Mouse (Mus musculus) G1E (cell line): Measurements from ENCODE around the gene Dpyd. TPM values are rescaled to one million over a fixed set of nuclear protein-coding genes. Genes with fewer than 3 reads are reported as not detected.

ENCODE experiments used
- ATAC-seq: 2 replicates; pipeline ENCODE4 v1.8.0; 2016; ENCODE audit warnings: mild to moderate bottlenecking; ENCODE audit not compliant: insufficient number of reproducible peaks, poor library complexity, low FRiP score, severe bottlenecking; ENCODE audit errors: extremely low read depth
- DNase-seq: peaks from one replicate; pipeline ENCODE4 v3.0.0; 2012; ENCODE audit warnings: low spot score
- H3K27me3 ChIP-seq: 2 replicates; pipeline ENCODE4 v1.6.1; 2012; ENCODE audit warnings: mild to moderate bottlenecking, low read length, inconsistent platforms; ENCODE audit not compliant: insufficient read depth
- H3K36me3 ChIP-seq: replicated peaks from 2 replicates; pipeline ENCODE3; 2012; ENCODE audit warnings: mild to moderate bottlenecking, inconsistent platforms
- H3K4me1 ChIP-seq: 2 replicates; pipeline ENCODE4 v1.6.1; 2012; ENCODE audit warnings: low read depth, low read length, inconsistent platforms, mixed read lengths; ENCODE audit not compliant: insufficient read depth
- H3K4me3 ChIP-seq: 2 replicates; pipeline ENCODE4 v1.5.1; 2012; ENCODE audit warnings: low read depth, mild to moderate bottlenecking, inconsistent platforms, low read length, moderate library complexity, mixed read lengths
- H3K9me3 ChIP-seq: replicated peaks from 2 replicates; pipeline ENCODE4 v1.6.1; 2012; ENCODE audit warnings: inconsistent platforms
- CTCF ChIP-seq: IDR thresholded peaks from 2 replicates; pipeline ENCODE4 v1.5.1; 2012; ENCODE audit warnings: low read depth, low read length, inconsistent platforms, mixed read lengths
- GATA1 ChIP-seq: IDR thresholded peaks from 2 replicates; pipeline ENCODE4 v1.6.1; 2012; ENCODE audit warnings: borderline replicate concordance, low read length, inconsistent platforms, mixed read lengths
- GATA2 ChIP-seq: IDR thresholded peaks from 2 replicates; pipeline ENCODE4 v1.6.1; 2012; ENCODE audit warnings: low read depth, low read length, inconsistent platforms, borderline replicate concordance
- POLR2AphosphoS5 ChIP-seq: IDR thresholded peaks from 2 replicates; pipeline ENCODE4 v1.6.1; 2012; ENCODE audit warnings: low read depth, low read length, inconsistent platforms; ENCODE audit not compliant: insufficient replicate concordance
- TAL1 ChIP-seq: conservative IDR thresholded peaks from 2 replicates; pipeline ENCODE4 v1.6.1; 2012; ENCODE audit warnings: low read depth, low read length, inconsistent platforms, mixed read lengths
- polyA plus RNA-seq: library from polyadenylated mRNA; stranded (reverse); fragments of >175 nt; gene quantifications from 2 replicates; pipeline ENCODE4 v1.2.3, GENCODE M21; 2012
- total RNA-seq, 2 experiments: library from RNA; stranded (forward) in 1 of 2; stranded (reverse) in 1 of 2; fragments of 200-1000 nt in 1 of 2; fragments of >200 nt in 1 of 2; fragmentation: Nextera tagmentation in 1 of 2; gene quantifications; 2 replicates each; pipeline ENCODE4 v1.2.3; 2014 to 2017

The Dpyd gene
- total and polyA plus RNA-seq, 3 experiments: 0.16 TPM; not detected in 2

GRCm38 (mm10) chr3:119063214-119063613, 501.3 kb downstream of the Dpyd start:
- Histone ChIP-seq H3K27me3 (no peaks in the 10 kb centered on the region), H3K4me1 (no peaks in the 10 kb centered on the region), H3K9me3 (0 out of 2 replicates have a peak, but pooled peaks cover 2% of the 10 kb centered on the region), H3K36me3 (no peaks in the 10 kb centered on the region), H3K4me3 (no peak overlapping the region)
- no peak for ATAC-seq
- no peak for DNase-seq
- TF ChIP-seq GATA1: no peak
- no peak for TF ChIP-seq TAL1
- TF ChIP-seq POLR2AphosphoS5: no peak
- TF ChIP-seq CTCF: no peak
- no peak for TF ChIP-seq GATA2

GRCm38 (mm10) chr3:119063642-119064041, 501.7 kb downstream of the Dpyd start:
- Histone ChIP-seq H3K9me3 (0 out of 2 replicates have a peak, but pooled peaks cover 2% of the 10 kb centered on the region), H3K36me3 (no peaks in the 10 kb centered on the region), H3K4me1 (no peaks in the 10 kb centered on the region), H3K27me3 (no peaks in the 10 kb centered on the region), H3K4me3 (no peak overlapping the region)
- TF ChIP-seq GATA1: no peak
- TF ChIP-seq POLR2AphosphoS5: no peak
- TF ChIP-seq CTCF: no peak
- no peak for TF ChIP-seq GATA2
- no peak for TF ChIP-seq TAL1
- DNase-seq (no peak), ATAC-seq (no peak)

GRCm38 (mm10) chr3:119064746-119065145, 502.8 kb downstream of the Dpyd start:
- Histone ChIP-seq H3K9me3 (0 out of 2 replicates have a peak, but pooled peaks cover 2% of the 10 kb centered on the region), H3K36me3 (no peaks in the 10 kb centered on the region), H3K27me3 (no peaks in the 10 kb centered on the region), H3K4me1 (no peaks in the 10 kb centered on the region), H3K4me3 (no peak overlapping the region)
- ATAC-seq: no peak
- DNase-seq: no peak
- no peak for TF ChIP-seq POLR2AphosphoS5
- no peak for TF ChIP-seq GATA2
- TF ChIP-seq GATA1: no peak
- no peak for TF ChIP-seq CTCF
- TF ChIP-seq TAL1: no peak

GRCm38 (mm10) chr3:119067221-119067620, 505.3 kb downstream of the Dpyd start:
- Histone ChIP-seq H3K4me3 (no peak overlapping the region), H3K36me3 (no peaks in the 10 kb centered on the region), H3K9me3 (0 out of 2 replicates have a peak, but pooled peaks cover 2% of the 10 kb centered on the region), H3K27me3 (no peaks in the 10 kb centered on the region), H3K4me1 (no peaks in the 10 kb centered on the region)
- ATAC-seq (no peak), DNase-seq (no peak)
- TF ChIP-seq TAL1 (no peak), CTCF (no peak), POLR2AphosphoS5 (no peak), GATA2 (no peak), GATA1 (no peak)

- TF ChIP-seq GATA2: no peak
- no peak for TF ChIP-seq CTCF
- no peak for TF ChIP-seq GATA1
- no peak for TF ChIP-seq TAL1
- no peak for TF ChIP-seq POLR2AphosphoS5
- H3K4me1 ChIP-seq: no peaks in the 10 kb centered on the region
- H3K9me3 ChIP-seq: peaks cover 2% of the 10 kb centered on the region; the same call in 1 of the 2 replicates
- no peak for DNase-seq
- H3K36me3 ChIP-seq: no peaks in the 10 kb centered on the region
- H3K4me3 ChIP-seq: no peak overlapping the region
- ATAC-seq: no peak
- H3K27me3 ChIP-seq: no peaks in the 10 kb centered on the region
These were observed 524.7 kb downstream of the Dpyd start for GRCm38 (mm10) chr3:119086618-119087017.

- ATAC-seq: no peak
- DNase-seq: no peak
- H3K4me1 ChIP-seq: no peaks in the 10 kb centered on the region
These were observed 533.4 kb downstream of the Dpyd start for GRCm38 (mm10) chr3:119095223-119095886.

More at GRCm38 (mm10) chr3:119095223-119095886, 533.4 kb downstream of the Dpyd start:
- peaks cover 4% of the 10 kb centered on the region; the same call in 1 of the 2 replicates for H3K9me3 ChIP-seq
- H3K27me3 ChIP-seq: no peaks in the 10 kb centered on the region
- TF ChIP-seq POLR2AphosphoS5 (no peak), CTCF (no peak), GATA2 (no peak), GATA1 (no peak), TAL1 (no peak)
- no peak overlapping the region for H3K4me3 ChIP-seq
- H3K36me3 ChIP-seq: no peaks in the 10 kb centered on the region
